Mouse (Mus musculus): ENCODE results near the gene Ldhc. TPM values are rescaled to one million over a fixed set of nuclear protein-coding genes. Genes with fewer than 3 reads are reported as not detected.

Ldhc gene
- total RNA-seq, 2 experiments from 2014 or later, result not detected

DNA sequence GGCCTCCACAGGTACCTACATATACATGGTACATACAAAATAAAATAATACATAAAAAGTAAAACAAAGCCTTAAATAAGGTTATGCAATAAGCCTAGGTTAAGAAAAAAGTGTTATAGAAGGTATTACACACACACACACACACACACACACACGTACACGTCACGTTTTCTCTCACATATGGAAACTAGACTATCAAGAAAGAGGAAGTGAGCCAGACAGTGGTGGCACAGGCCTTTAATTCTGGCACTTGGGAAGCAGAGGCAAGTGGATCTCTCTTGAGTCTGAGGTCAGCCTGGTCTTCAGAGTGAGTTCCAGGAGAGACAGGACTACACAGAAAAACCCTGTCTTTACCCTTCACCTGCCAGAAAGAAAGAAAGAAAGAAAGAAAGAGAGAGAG, 34.5 kb downstream of the Ldhc start:
- DNase-seq, result no peak
- intact Hi-C loops (cut with DNase I), result no loop called here

DNA sequence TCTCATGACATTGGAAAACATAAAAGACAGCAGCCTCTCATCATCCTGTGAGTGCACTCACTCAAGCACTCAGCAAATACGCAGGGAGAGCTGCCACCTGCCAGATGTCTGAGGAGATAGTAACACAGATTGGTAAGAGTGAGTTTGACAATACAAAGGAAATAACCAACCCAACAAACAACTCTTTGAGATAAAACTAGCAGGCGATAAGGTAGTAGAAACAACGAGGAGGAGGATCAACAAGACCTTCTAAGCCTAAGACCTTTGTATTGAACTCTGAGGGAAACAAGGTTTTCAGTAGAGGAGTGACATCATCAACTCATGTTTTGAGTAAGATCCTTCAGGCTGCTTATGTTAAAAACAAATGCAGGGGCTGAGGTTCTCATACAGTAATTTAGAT, 38.3 kb downstream of the Ldhc start:
- intact Hi-C loops (cut with DNase I), result no loop called here
- no peak for DNase-seq

DNA sequence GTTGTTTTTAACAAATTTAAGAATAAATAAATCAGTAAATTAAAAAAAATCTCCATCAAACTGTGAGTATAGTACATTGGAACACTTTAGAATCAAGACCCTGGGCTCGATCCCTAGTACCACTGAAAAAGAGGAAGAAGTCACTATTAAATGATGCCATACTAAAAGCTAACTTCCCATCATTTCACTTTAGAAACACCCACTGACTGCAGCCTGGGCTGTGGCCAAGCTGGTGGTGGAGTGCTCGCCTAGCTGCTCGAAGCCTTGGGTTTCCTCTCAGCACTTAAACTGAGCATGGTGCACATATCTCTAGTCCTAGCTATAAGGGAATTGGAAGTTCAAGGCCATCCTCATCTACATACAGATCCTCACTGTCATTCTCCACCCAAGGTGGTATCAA, 50.2 kb downstream of the Ldhc start:
- DNase-seq, result no peak
- intact Hi-C loops (cut with DNase I), result no loop called here

DNA sequence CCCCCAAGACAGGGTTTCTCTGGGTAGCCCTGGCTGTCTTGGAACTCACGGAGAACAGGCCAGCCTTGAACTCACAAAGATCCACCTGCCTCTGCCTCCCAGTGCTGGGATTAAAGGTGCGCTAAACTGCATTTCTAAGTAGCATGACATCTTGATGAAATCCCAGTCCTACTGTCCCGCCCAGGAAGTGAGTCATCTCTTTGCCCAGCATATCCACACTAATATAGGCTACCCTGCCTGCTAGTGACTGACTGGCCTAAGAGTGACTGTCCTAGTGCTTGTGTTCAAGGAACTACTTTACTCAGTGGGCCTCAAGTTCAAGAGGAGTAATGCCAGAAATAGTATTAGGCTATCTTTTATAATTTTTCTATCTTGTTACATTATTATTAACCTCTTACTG, 55.4 kb downstream of the Ldhc start:
- intact Hi-C loops (cut with DNase I), result loop anchor here (5.0 kb wide), 1 partner anchor 119 kb away; the partner anchor contains the start of genes Gtf2h1 and Hps5
- no peak for DNase-seq

DNA sequence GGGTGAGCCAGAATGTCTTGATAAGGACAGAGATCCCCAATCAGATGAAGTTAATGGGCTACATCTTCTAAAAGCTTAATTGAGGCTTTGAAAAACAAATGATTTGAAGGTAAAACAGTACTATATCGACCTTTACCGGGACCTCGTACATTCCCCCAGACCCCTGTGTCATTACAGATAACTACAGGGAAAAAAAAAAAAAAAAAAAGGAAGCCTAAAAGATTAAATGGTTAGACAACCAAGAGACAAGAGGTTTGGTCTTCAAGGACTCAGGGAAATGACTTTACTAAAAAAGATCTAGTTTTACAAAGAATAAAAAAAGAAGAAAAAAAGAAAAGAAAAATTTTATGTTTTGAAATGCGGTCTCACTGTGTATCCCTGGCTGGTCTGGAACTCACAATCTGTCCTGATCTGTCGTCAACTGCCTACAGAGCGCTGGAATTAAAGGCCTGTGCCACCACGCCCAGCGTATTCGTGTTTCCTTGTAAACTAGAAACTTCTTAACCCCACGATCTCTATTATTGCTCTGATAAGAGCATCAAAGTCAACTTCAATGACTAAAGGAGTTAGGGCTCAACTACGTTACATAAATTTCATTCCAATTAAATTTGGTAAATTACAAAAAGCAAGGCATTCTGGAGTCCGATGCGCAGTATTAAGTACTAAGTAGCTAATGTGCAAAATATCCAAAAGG, 57.8 kb downstream of the Ldhc start:
- intact Hi-C loops (cut with DNase I), result loop anchor here (5.0 kb wide), 1 partner anchor 122 kb away; the partner anchor contains the start of genes Gtf2h1 and Hps5
- DNase-seq, result no peak

DNA sequence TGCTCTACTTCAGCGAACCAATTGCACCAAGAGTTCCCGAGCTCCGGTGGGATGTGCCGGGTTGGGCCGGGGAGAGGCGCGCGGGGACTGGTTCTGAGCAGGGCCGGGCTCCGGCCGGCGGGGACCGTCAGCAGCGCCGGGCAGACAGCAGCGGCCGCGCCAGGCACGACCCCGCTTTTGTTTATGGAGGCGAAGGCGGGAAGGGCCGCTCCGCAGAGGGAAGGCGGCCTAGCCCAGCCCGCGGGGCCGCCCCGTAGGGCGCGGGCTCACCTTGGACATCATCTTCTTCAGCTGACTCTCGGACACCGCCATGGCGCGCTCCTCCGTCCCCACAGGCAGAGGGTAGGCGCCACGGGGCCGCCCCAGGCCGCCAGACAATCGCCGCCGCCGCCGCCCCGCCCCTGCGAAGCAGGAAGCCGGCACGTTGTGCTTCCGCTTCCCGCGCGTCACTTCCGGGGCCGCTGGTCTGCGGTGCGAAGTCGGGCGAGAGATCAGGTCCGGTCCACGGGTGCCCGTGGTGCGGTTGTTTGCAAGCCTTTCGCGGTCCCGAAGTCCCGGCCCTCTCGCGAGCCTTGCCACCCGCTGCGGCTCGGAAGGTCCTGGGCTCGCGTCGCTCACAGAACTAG, 58.7 kb downstream of the Ldhc start, which contains the start of gene Tsg101:
TSS of gene Tsg101 (minus strand) at position 419 of the 626 bp plus-strand sequence.
- DNase-seq, result peak; percentile 88
- intact Hi-C loops (cut with DNase I), result loop anchor here (5.0 kb wide), 1 partner anchor 122 kb away; the partner anchor contains the start of genes Gtf2h1 and Hps5

DNA sequence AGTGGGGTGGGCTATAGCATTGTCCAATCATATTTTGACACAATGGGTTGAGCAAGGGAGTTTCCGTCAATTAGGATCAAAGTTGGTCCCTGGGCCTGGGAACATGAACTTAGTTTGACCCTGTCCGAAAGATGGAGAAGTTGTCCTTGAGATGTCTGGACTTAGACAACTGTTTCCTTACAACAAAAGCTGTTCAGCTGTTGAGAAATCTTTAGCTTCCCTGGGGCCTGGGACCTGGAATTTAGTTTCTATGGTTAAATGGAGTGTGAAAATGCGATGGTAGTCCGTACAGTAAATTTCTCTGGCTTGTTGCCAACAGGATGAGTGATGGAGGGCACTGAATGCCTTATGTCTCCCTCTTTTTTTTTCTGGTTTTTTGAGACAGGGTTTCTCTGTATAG, 61.1 kb downstream of the Ldhc start:
- DNase-seq, result no peak
- intact Hi-C loops (cut with DNase I), result no loop called here

Other genes starting within 250 kb of the Ldhc start
- gene Sergef, start 221.4 kb upstream of the Ldhc start, total RNA-seq (2021), result 1 to 10 TPM; 3.0 to 3.1 TPM
- under 1 TPM; 0.69 to 0.79 TPM for gene Tph1, start 188.7 kb upstream of the Ldhc start, total RNA-seq (2021)
- gene Saal1, start 150.5 kb upstream of the Ldhc start, total RNA-seq (2021), result 1 to 10 TPM; 2.6 to 2.7 TPM
- gene Saa3, start 145.5 kb upstream of the Ldhc start, total RNA-seq (2021), result not detected
- gene Saa4, start 128.6 kb upstream of the Ldhc start, total RNA-seq (2021), result not detected
- gene Saa1, start 118.2 kb upstream of the Ldhc start, total RNA-seq (2021), result not detected
- gene Saa2, start 109.4 kb upstream of the Ldhc start, total RNA-seq (2021), result not detected
- gene Hps5, start 65.1 kb upstream of the Ldhc start, total RNA-seq (2021), result 10 to 100 TPM in 1 of 2 experiments, 1 to 10 TPM in 1; 8.7 to 12.2 TPM
- 10 to 100 TPM; 14.0 to 14.8 TPM for gene Gtf2h1, start 65.1 kb upstream of the Ldhc start, total RNA-seq (2021)
- 1,000 to 10,000 TPM; 2,924 to 3,276 TPM for gene Ldha, start 19.7 kb upstream of the Ldhc start, total RNA-seq (2021)
- 10 to 100 TPM; 47.2 to 50.3 TPM for gene Tsg101, start 58.8 kb downstream of the Ldhc start, total RNA-seq (2021)
- gene Uevld, start 97.3 kb downstream of the Ldhc start, total RNA-seq (2021), result 1 to 10 TPM; 9.0 to 9.6 TPM
- not detected for gene Gm9999, start 122.4 kb downstream of the Ldhc start, total RNA-seq (2021)
- gene Spty2d1, start 147.2 kb downstream of the Ldhc start, total RNA-seq (2021), result 1 to 10 TPM; 3.8 to 4.7 TPM
- gene Tmem86a, start 189.4 kb downstream of the Ldhc start, total RNA-seq (2021), result 1 to 10 TPM; 4.6 to 5.5 TPM

All from gastrocnemius, postnatal 36 days (tissue).